Mouse (Mus musculus) liver, adult 2 months (tissue): ENCODE results near the gene Ccdc71l. TPM values are rescaled to one million over a fixed set of nuclear protein-coding genes. Genes with fewer than 3 reads are reported as not detected.

ENCODE experiments used
- DNase-seq: peaks from one replicate; pipeline ENCODE4 v3.0.0-alpha.2; 2011; ENCODE audit warnings: low read depth, low spot score; ENCODE audit errors: extremely low read depth
- H3K27ac ChIP-seq: fragments of 200-500 bp; replicated peaks from 2 replicates; pipeline ENCODE4 v1.5.1; 2012; ENCODE audit warnings: low read depth, mild to moderate bottlenecking, control low read depth, inconsistent platforms, low read length; ENCODE audit not compliant: insufficient read depth
- H3K27me3 ChIP-seq: fragments of 200-500 bp; 2 replicates; pipeline ENCODE4 v1.6.1; 2012; ENCODE audit warnings: mild to moderate bottlenecking, moderate library complexity, low read length, inconsistent platforms; ENCODE audit not compliant: control insufficient read depth, insufficient read depth
- H3K36me3 ChIP-seq: fragments of 200-500 bp; 2 replicates; pipeline ENCODE4 v1.6.1; 2012; ENCODE audit warnings: low read length, inconsistent platforms; ENCODE audit not compliant: control insufficient read depth, insufficient read depth
- H3K4me1 ChIP-seq: fragments of 200-500 bp; 2 replicates; pipeline ENCODE4 v1.6.1; 2011; ENCODE audit warnings: low read length; ENCODE audit not compliant: control insufficient read depth, insufficient read depth
- H3K4me3 ChIP-seq: fragments of 200-500 bp; 2 replicates; pipeline ENCODE4 v1.5.1; 2011; ENCODE audit warnings: low read depth, mild to moderate bottlenecking, control low read depth, low read length, moderate library complexity; ENCODE audit not compliant: insufficient read depth
- H3K79me2 ChIP-seq: fragments of 200-500 bp; 2 replicates; pipeline ENCODE4 v1.6.1; 2012; ENCODE audit warnings: inconsistent platforms, mild to moderate bottlenecking, low read length, moderate library complexity; ENCODE audit not compliant: control insufficient read depth, insufficient read depth
- H3K9ac ChIP-seq: fragments of 200-500 bp; 2 replicates; pipeline ENCODE4 v1.6.1; 2012; ENCODE audit warnings: low read depth, mild to moderate bottlenecking, control low read depth, inconsistent platforms, low read length
- CTCF ChIP-seq: fragments of 200-500 bp; IDR thresholded peaks from 2 replicates; pipeline ENCODE4 v1.5.1; 2011; ENCODE audit warnings: low read depth, low read length, control low read depth
- POLR2A ChIP-seq: fragments of 200-500 bp; IDR thresholded peaks from 2 replicates; pipeline ENCODE4 v1.6.1; 2011; ENCODE audit warnings: low read length, control low read depth; ENCODE audit not compliant: insufficient read depth; ENCODE audit errors: extremely low read depth
- WGBS: fragments of 180-500 bp; shearing (Covaris S2); methylation state at CpG from one replicate; pipeline ENCODE4 v1.1.7; 2018; 5-methylcytosine and 5-hydroxymethylcytosine counted together
- polyA plus RNA-seq: library from polyadenylated mRNA; depleted of rRNA; stranded (reverse); fragments of >200 nt; gene quantifications from 2 replicates; pipeline ENCODE4 v1.2.3, GENCODE M21; 2012; rRNA removed
- total RNA-seq: library from RNA; depleted of rRNA; stranded (reverse); fragments of >200 nt; gene quantifications from 2 replicates; pipeline ENCODE4 v1.2.3, GENCODE M21; 2014; rRNA removed

Ccdc71l gene
- total RNA-seq (3.5 and 4.4 TPM in 2 replicates), polyA plus RNA-seq (2.9 and 3.2 TPM in 2 replicates)

- Histone ChIP-seq H3K9ac (peak within 1 kb of the TSS; percentile 96), H3K4me1 (peaks cover 9% of the 10 kb centered on the region; the same call in 1 of the 2 replicates), H3K27me3 (no peaks in the 10 kb centered on the region), H3K36me3 (no peaks in the 10 kb centered on the region), H3K79me2 (no peaks in the 10 kb centered on the region), H3K4me3 (peak within 1 kb of the TSS; percentile 78), H3K27ac (peak within 1 kb of the TSS; percentile 76)
- DNase-seq, result peak; percentile 69
- TF ChIP-seq CTCF, result no peak
- TF ChIP-seq POLR2A, result 0 out of 2 replicates have a peak, but pooled peaks have one; percentile 41
- under 1% methylated on average over 75 of the region's 78 CpGs for WGBS
Observed at GRCm38 (mm10) chr12:32378528-32379295, at the start of gene Ccdc71l. Gene Ccdc71l (plus strand): TSS chr12:32378704.

- Histone ChIP-seq H3K4me1 (no peaks in the 10 kb centered on the region), H3K27me3 (no peaks in the 10 kb centered on the region), H3K27ac (no peak overlapping the region), H3K36me3 (no peaks in the 10 kb centered on the region), H3K79me2 (no peaks in the 10 kb centered on the region), H3K4me3 (no peak overlapping the region), H3K9ac (no peak overlapping the region)
- TF ChIP-seq CTCF (no peak), POLR2A (no peak)
- no peak for DNase-seq
- WGBS, result 77% methylated on average over 1 of the region's 1 CpGs
Observed at GRCm38 (mm10) chr12:32339078-32339477, 39.4 kb upstream of the Ccdc71l start.

GRCm38 (mm10) chr12:32343487-32343886 lies 35.0 kb upstream of the Ccdc71l start:
- no peaks in the 10 kb centered on the region for H3K27me3 ChIP-seq
- 84% methylated on average over 1 of the region's 1 CpGs for WGBS
- no peaks in the 10 kb centered on the region for H3K36me3 ChIP-seq
- H3K79me2 ChIP-seq, result no peaks in the 10 kb centered on the region
- peaks cover 1% of the 10 kb centered on the region; the same call in 1 of the 2 replicates for H3K4me1 ChIP-seq
- H3K4me3 ChIP-seq, result no peak overlapping the region
- TF ChIP-seq CTCF (no peak), POLR2A (no peak)
- no peak for DNase-seq
- H3K9ac ChIP-seq, result no peak overlapping the region
- no peak overlapping the region for H3K27ac ChIP-seq

- 94% methylated on average over 4 of the region's 4 CpGs for WGBS
Observed at GRCm38 (mm10) chr12:32346121-32346520, 32.4 kb upstream of the Ccdc71l start.

GRCm38 (mm10) chr12:32348493-32348892 lies 30.0 kb upstream of the Ccdc71l start:
- TF ChIP-seq CTCF (no peak), POLR2A (no peak)
- Histone ChIP-seq H3K9ac (no peak overlapping the region), H3K27me3 (no peaks in the 10 kb centered on the region), H3K27ac (no peak overlapping the region), H3K4me3 (no peak overlapping the region), H3K79me2 (no peaks in the 10 kb centered on the region), H3K36me3 (no peaks in the 10 kb centered on the region), H3K4me1 (peaks cover 3% of the 10 kb centered on the region; the same call in 1 of the 2 replicates)
- 36% methylated on average over 3 of the region's 3 CpGs for WGBS
- DNase-seq, result peak; percentile 47

More at GRCm38 (mm10) chr12:32346121-32346520, 32.4 kb upstream of the Ccdc71l start:
- peaks cover 3% of the 10 kb centered on the region; the same call in 1 of the 2 replicates for H3K4me1 ChIP-seq
- no peak overlapping the region for H3K9ac ChIP-seq
- DNase-seq, result no peak
- no peaks in the 10 kb centered on the region for H3K27me3 ChIP-seq
- H3K36me3 ChIP-seq, result no peaks in the 10 kb centered on the region
- H3K4me3 ChIP-seq, result no peak overlapping the region
- H3K27ac ChIP-seq, result no peak overlapping the region
- H3K79me2 ChIP-seq, result no peaks in the 10 kb centered on the region
- TF ChIP-seq CTCF (no peak), POLR2A (no peak)

GRCm38 (mm10) chr12:32351874-32352273 lies 26.6 kb upstream of the Ccdc71l start:
- 85% methylated on average over 1 of the region's 1 CpGs for WGBS
- Histone ChIP-seq H3K36me3 (no peaks in the 10 kb centered on the region), H3K9ac (no peak overlapping the region), H3K79me2 (no peaks in the 10 kb centered on the region), H3K27ac (no peak overlapping the region), H3K27me3 (no peaks in the 10 kb centered on the region), H3K4me3 (no peak overlapping the region), H3K4me1 (peaks cover 3% of the 10 kb centered on the region; the same call in 1 of the 2 replicates)
- DNase-seq, result no peak
- TF ChIP-seq CTCF (no peak), POLR2A (no peak)
